Mouse (Mus musculus) adrenal gland, postnatal 4 days (tissue): ENCODE results near the gene Ccr4. TPM values are rescaled to one million over a fixed set of nuclear protein-coding genes. Genes with fewer than 3 reads are reported as not detected.
"Not testable (repeated sequence)": the region's sequence is repeated elsewhere in the genome, so short reads cannot be mapped to it uniquely, and the experiment has no call there.

Experiments
- DNase-seq, 2 experiments: peaks; one replicate each; pipeline ENCODE4 v3.0.0; 2021 to 2022; ENCODE audit warnings: low spot score in 2 of 2, mixed read lengths in 2 of 2
- total RNA-seq, 2 experiments: library from RNA; stranded (reverse); gene quantifications; 2 replicates each; pipeline ENCODE4 v1.2.3; 2021

The Ccr4 gene
- total RNA-seq, 2 experiments from 2014 or later: not detected

- DNase-seq: no peak
These were observed 17.8 kb upstream of the Ccr4 start for GRCm38 (mm10) chr9:114522501-114522900.

- no peak for DNase-seq
These were observed 17.3 kb upstream of the Ccr4 start for GRCm38 (mm10) chr9:114522041-114522440.

- DNase-seq: not testable (repeated sequence)
These were observed 15.8 kb upstream of the Ccr4 start for GRCm38 (mm10) chr9:114520529-114520928.

GRCm38 (mm10) chr9:114518812-114519477 is 14.2 kb upstream of the Ccr4 start:
- DNase-seq: no peak

- DNase-seq: no peak
These were observed 13.3 kb upstream of the Ccr4 start for GRCm38 (mm10) chr9:114517924-114518497.

GRCm38 (mm10) chr9:114515364-114515763 is 10.6 kb upstream of the Ccr4 start, which contains the start of gene C130032M10Rik:
C130032M10Rik (plus strand) TSS chr9:114515697.
- no peak for DNase-seq

GRCm38 (mm10) chr9:114512831-114513230 is 8.1 kb upstream of the Ccr4 start:
- no peak for DNase-seq

GRCm38 (mm10) chr9:114509785-114510184 is 5.1 kb upstream of the Ccr4 start:
- no peak for DNase-seq

GRCm38 (mm10) chr9:114507421-114507820 is 2.7 kb upstream of the Ccr4 start:
- DNase-seq: no peak

GRCm38 (mm10) chr9:114506564-114506963 is 1.8 kb upstream of the Ccr4 start:
- DNase-seq: no peak

- no peak for DNase-seq
These were observed 1.8 kb downstream of the Ccr4 start for GRCm38 (mm10) chr9:114502711-114503427.

GRCm38 (mm10) chr9:114501913-114502312 is 2.8 kb downstream of the Ccr4 start:
- DNase-seq: no peak

GRCm38 (mm10) chr9:114501111-114501510 is 3.6 kb downstream of the Ccr4 start:
- no peak for DNase-seq

- DNase-seq: peak in 1 of 2 experiments; percentile 20
These were observed 4.8 kb downstream of the Ccr4 start for GRCm38 (mm10) chr9:114499783-114500515.

GRCm38 (mm10) chr9:114498218-114498617 is 6.5 kb downstream of the Ccr4 start:
- DNase-seq: peak; percentile 72 to 82

GRCm38 (mm10) chr9:114496469-114496868 is 8.2 kb downstream of the Ccr4 start:
- DNase-seq: no peak

- no peak for DNase-seq
These were observed 17.0 kb downstream of the Ccr4 start for GRCm38 (mm10) chr9:114487481-114488258.

- no peak for DNase-seq
These were observed 17.9 kb downstream of the Ccr4 start for GRCm38 (mm10) chr9:114486808-114487207.

GRCm38 (mm10) chr9:114484771-114485170 is 19.9 kb downstream of the Ccr4 start:
- no peak for DNase-seq

- DNase-seq: no peak
These were observed 23.8 kb downstream of the Ccr4 start for GRCm38 (mm10) chr9:114480940-114481339.

- DNase-seq: no peak
These were observed 27.7 kb downstream of the Ccr4 start for GRCm38 (mm10) chr9:114477019-114477418.
